11 mouse cellular contexts compared by ENCODE assay signal in the genomic region with DNA sequence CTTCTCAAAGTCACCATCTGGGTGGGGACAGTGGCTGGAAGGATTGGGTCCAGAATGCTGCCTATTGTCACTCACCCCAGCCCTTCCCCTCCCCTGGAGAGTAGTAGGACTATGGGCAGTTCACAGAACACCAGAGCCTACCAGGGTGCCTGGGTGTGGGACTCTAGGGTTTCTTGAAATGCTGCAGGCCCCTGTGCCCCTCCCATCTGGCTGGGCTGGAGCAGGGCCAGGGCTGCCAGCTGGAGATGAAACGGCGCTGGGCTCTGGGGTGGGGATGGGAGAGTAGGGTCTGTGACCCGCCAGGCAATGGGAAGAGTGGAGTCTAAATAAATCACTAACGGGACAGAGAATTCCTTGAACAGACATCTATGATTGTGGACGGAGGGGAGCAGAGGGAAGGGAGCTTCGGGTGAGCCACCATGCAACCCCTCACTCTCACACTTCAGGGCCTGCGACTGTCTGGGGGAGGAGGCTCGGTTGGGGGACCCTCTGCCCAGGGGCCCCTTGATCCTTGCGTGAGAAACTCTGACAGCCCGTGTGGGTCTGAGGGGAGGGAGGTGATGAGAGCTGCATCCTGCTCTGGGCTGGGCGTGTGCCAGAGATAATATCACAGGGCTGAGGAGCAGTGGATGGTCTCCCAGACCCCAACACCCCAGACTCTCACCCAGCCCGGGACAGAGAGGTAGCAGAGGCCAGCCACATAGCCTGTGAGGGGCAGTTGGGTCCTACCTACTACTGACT. TPM values are rescaled to one million over a fixed set of nuclear protein-coding genes. Genes with fewer than 3 reads are reported as not detected.
DNase-seq lines count a peak whose midpoint lies in the region; ATAC-seq and TF ChIP-seq lines count a peak whose summit lies in the region.
"Had no signal": no experiment of that assay in that cellular context is flagged by ENCODE, and none has a peak within 500 bp of the region (broad histone marks: within the 10 kb centered on the region; RNA-seq: fewer than 3 reads in every experiment).

No protein-coding gene starts in this region.

- no peak for TF ChIP-seq EP300 in liver, postnatal 0 days (IDR thresholded peaks at IDR 0.05; ENCODE audit: low read depth)

- ATAC-seq in heart, embryonic 11.5 days (replicated peaks; ENCODE audit: insufficient number of reproducible peaks, low FRiP score, low TSS enrichment), result peak; percentile 39; the same call in 1 of the 2 replicates
- peak; percentile 52 for ATAC-seq in lung, embryonic 14.5 days (ENCODE audit: insufficient read depth)
- ATAC-seq in liver, postnatal 0 days, result no peak

- H3K4me2 ChIP-seq in heart, embryonic 11.5 days, result peak overlapping the region; percentile 32
- H3K4me2 ChIP-seq in lung, embryonic 14.5 days, result peak overlapping the region; percentile 33; the same call in 1 of the 2 replicates
- no peak overlapping the region for H3K4me2 ChIP-seq in liver, postnatal 0 days (ENCODE audit: low read depth, low read length)

- H3K4me3 ChIP-seq in heart, embryonic 11.5 days (ENCODE audit: low read depth, low read length), result no peak overlapping the region
- no peak overlapping the region for H3K4me3 ChIP-seq in lung, embryonic 14.5 days (ENCODE audit: low read depth, low read length)
- no peak overlapping the region for H3K4me3 ChIP-seq in limb, embryonic 10.5 days
- H3K4me3 ChIP-seq in liver, postnatal 0 days (ENCODE audit: low read depth, low read length), result no peak overlapping the region

- no peak for TF ChIP-seq CTCF in lung, embryonic 14.5 days (IDR thresholded peaks at IDR 0.05; ENCODE audit: low read depth)
- no peak for TF ChIP-seq CTCF in liver, postnatal 0 days (IDR thresholded peaks at IDR 0.05; ENCODE audit: low read depth)

- H3K9ac ChIP-seq in heart, embryonic 11.5 days (ENCODE audit: low read depth, low read length), result no peak overlapping the region
- H3K9ac ChIP-seq in lung, embryonic 14.5 days, result no peak overlapping the region
- H3K9ac ChIP-seq in liver, postnatal 0 days (replicated peaks), result no peak overlapping the region

- peak overlapping the region; percentile 57 for H3K27ac ChIP-seq in heart, embryonic 11.5 days (ENCODE audit: low read depth, low read length)
- peak overlapping the region; percentile 4; the same call in 1 of the 2 replicates for H3K27ac ChIP-seq in lung, embryonic 14.5 days (ENCODE audit: low read depth)
- H3K27ac ChIP-seq in limb, embryonic 10.5 days, result peak overlapping the region; percentile 27
- no peak overlapping the region for H3K27ac ChIP-seq in liver, postnatal 0 days (ENCODE audit: low read depth)

- no peaks in the 10 kb centered on the region for H3K36me3 ChIP-seq in heart, embryonic 11.5 days (ENCODE audit: control insufficient read depth, insufficient read depth, low read length)
- no peaks in the 10 kb centered on the region for H3K36me3 ChIP-seq in lung, embryonic 14.5 days (ENCODE audit: insufficient read depth)
- H3K36me3 ChIP-seq in limb, embryonic 10.5 days, result no peaks in the 10 kb centered on the region
- H3K36me3 ChIP-seq in liver, postnatal 0 days (replicated peaks; ENCODE audit: insufficient read depth, low read length), result no peaks in the 10 kb centered on the region

- WGBS in heart, embryonic 11.5 days (ENCODE audit: insufficient replicate concordance), result 10% methylated on average over 11 of the region's 12 CpGs
- WGBS in lung, embryonic 14.5 days, result 12% methylated on average over 12 of the region's 12 CpGs
- 21% methylated on average over 12 of the region's 12 CpGs for WGBS in limb, embryonic 10.5 days
- WGBS in liver, postnatal 0 days (ENCODE audit: insufficient replicate concordance), result 43% methylated on average over 12 of the region's 12 CpGs

- H3K4me1 ChIP-seq in heart, embryonic 11.5 days (ENCODE audit: control insufficient read depth, insufficient read depth, low read length), result peaks cover 40% of the 10 kb centered on the region
- peaks cover 24% of the 10 kb centered on the region for H3K4me1 ChIP-seq in lung, embryonic 14.5 days (ENCODE audit: insufficient read depth)
- peaks cover 76% of the 10 kb centered on the region for H3K4me1 ChIP-seq in limb, embryonic 10.5 days
- no peaks in the 10 kb centered on the region for H3K4me1 ChIP-seq in liver, postnatal 0 days (ENCODE audit: insufficient read depth)

- H3K27me3 ChIP-seq in heart, embryonic 11.5 days (ENCODE audit: control insufficient read depth, insufficient read depth, low read length), result 0 out of 2 replicates have a peak, but pooled peaks cover 3% of the 10 kb centered on the region
- H3K27me3 ChIP-seq in lung, embryonic 14.5 days (ENCODE audit: insufficient read depth, low read length), result no peaks in the 10 kb centered on the region
- peaks cover 94% of the 10 kb centered on the region for H3K27me3 ChIP-seq in limb, embryonic 10.5 days (ENCODE audit: low read depth, poor library complexity, severe bottlenecking)
- peaks cover 2% of the 10 kb centered on the region; the same call in 1 of the 2 replicates for H3K27me3 ChIP-seq in liver, postnatal 0 days (ENCODE audit: insufficient read depth, low read length)

- no peak for DNase-seq in heart, adult 18-20 months
- peak; percentile 74 for DNase-seq in lung, embryonic 14.5 days
- DNase-seq in lung, adult 18-20 months, result no peak
- peak; percentile 77 for DNase-seq in MN1 (ENCODE audit: low spot score)
- no peak for DNase-seq in limb, embryonic 10.5 days (ENCODE audit: low spot score)
- DNase-seq in liver, postnatal 0 days, result no peak
- DNase-seq in frontal cortex, postnatal 14 days (ENCODE audit: low spot score in 2 of 2), result no peak
- DNase-seq: B cell, adult 2 months; embryo, embryonic 11 days had no signal

- H3K9me3 ChIP-seq in heart, embryonic 11.5 days (replicated peaks; ENCODE audit: control insufficient read depth, low read length), result no peaks in the 10 kb centered on the region
- H3K9me3 ChIP-seq in lung, embryonic 14.5 days (ENCODE audit: low read depth, low read length), result no peaks in the 10 kb centered on the region
- H3K9me3 ChIP-seq in limb, embryonic 10.5 days (replicated peaks), result no peaks in the 10 kb centered on the region
- no peaks in the 10 kb centered on the region for H3K9me3 ChIP-seq in liver, postnatal 0 days (ENCODE audit: low read length)

RNA-seq across cellular contexts. Expression of a gene that starts 32.3 kb away (rescaled TPM):
- polyA plus RNA-seq in heart, embryonic 11.5 days (2014; fragmentation: Nextera tagmentation; extraction: Ambion mirVana), result 24.5 and 24.7 TPM in 2 replicates
- 1 to 10 TPM; 5.2 to 5.8 TPM for total RNA-seq in heart, adult 18-20 months (2021)
- 21.4 and 21.5 TPM in 2 replicates for polyA plus RNA-seq in lung, embryonic 14.5 days (2014; fragmentation: Nextera tagmentation; extraction: Ambion mirVana)
- polyA plus RNA-seq in limb, embryonic 10.5 days (2016; fragmentation: Nextera tagmentation; extraction: Ambion mirVana), result 10.3 and 19.3 TPM in 2 replicates
- polyA plus RNA-seq in liver, postnatal 0 days (2015; fragmentation: Nextera tagmentation; extraction: Ambion mirVana), result 0.12 and 0.40 TPM in 2 replicates
- total RNA-seq: megakaryocyte-erythroid progenitor cell, adult 5-6 weeks had no signal

Comparison
In these comparisons a context has a peak if more than half of its experiments do, and no peak if none do; other contexts are left out.
1. DNase-seq: peak in lung, embryonic 14.5 days (single experiment) and MN1 (single experiment); none in heart, adult 18-20 months (0 of 2), lung, adult 18-20 months (0 of 2), limb, embryonic 10.5 days (single experiment), liver, postnatal 0 days (single experiment) and frontal cortex, postnatal 14 days (0 of 2).